Mouse (Mus musculus) cerebellum, adult 11-12 months (tissue): ENCODE measurements around the gene Msmo1.
A peak's percentile ranks its signal among the peaks of the same experiment; 100 is the strongest.

Experiments
- DNase-seq: peaks from one replicate; pipeline ENCODE4 v3.0.0; 2022

Msmo1 gene

GRCm38 (mm10) chr8:64733271-64733943, at the start of gene Msmo1:
Gene Msmo1 (minus strand): TSS chr8:64733792.
- peak; percentile 98 for DNase-seq

- DNase-seq, result no peak
These were observed 48.4 kb upstream of the Msmo1 start for GRCm38 (mm10) chr8:64781947-64782346.

- no peak for DNase-seq
These were observed 44.3 kb upstream of the Msmo1 start for GRCm38 (mm10) chr8:64777925-64778324.

DNA sequence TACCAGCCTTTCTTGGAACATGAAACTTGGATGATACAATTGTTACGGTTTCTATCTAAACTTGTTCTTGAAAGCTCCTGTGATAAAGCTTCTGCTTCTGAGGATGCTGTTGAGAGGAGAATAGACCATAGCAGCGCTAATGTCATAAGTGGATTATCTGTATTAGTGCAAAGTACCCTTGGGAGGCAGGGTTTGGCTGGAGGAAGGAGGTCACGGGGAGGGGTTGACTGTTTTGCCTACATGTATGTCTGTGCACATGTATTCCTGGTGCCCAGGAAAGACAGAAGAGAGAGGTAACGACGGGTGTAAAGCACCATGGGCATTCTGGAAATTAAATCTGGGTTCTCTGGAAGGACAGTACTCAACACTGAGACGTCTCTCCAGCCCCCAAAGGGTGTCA, 40.5 kb upstream of the Msmo1 start:
- no peak for DNase-seq

GRCm38 (mm10) chr8:64770814-64771213, 37.2 kb upstream of the Msmo1 start:
- DNase-seq, result no peak

DNA sequence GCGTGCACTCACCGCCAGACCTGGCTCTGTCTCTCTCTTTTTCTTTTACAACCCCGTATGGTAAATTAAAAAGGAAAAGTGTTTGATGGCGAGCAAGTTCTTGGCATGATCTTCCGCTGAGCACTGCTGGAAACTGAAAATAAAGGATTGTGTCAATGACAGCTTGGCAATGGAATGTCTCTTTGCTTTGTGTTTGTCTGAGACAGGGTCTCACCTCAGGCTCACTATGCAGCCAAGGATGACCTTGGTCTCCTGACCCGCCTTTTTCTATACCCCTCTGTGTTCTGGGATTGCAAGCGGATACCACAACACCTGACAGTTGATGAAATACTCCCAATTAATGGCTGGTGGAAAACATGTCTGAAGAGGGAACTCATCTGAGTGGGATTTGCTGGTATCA, 36.0 kb upstream of the Msmo1 start:
- no peak for DNase-seq

GRCm38 (mm10) chr8:64768645-64769044, 35.1 kb upstream of the Msmo1 start:
- no peak for DNase-seq

- DNase-seq, result peak; percentile 30
These were observed 33.5 kb upstream of the Msmo1 start for GRCm38 (mm10) chr8:64767047-64767446.

DNA sequence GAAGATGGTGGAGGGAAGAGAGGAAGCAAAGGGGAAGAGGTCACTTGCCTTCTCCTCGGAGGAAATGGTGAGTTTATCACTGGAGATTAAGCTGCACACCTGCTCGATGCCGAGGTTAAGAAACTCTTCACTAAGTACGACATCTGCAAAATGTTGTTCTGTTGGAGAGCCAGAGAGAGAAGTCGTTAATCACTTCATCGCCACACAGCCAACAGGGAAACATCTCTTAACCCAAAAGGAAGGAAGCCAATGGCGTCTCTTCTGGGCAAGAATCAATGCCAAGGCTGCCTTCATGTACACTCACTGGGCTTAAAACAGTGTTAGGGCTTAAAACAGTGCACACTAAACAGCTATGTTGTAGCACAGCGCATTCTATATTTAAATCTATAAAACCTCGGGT, 30.5 kb upstream of the Msmo1 start:
- no peak for DNase-seq

DNA sequence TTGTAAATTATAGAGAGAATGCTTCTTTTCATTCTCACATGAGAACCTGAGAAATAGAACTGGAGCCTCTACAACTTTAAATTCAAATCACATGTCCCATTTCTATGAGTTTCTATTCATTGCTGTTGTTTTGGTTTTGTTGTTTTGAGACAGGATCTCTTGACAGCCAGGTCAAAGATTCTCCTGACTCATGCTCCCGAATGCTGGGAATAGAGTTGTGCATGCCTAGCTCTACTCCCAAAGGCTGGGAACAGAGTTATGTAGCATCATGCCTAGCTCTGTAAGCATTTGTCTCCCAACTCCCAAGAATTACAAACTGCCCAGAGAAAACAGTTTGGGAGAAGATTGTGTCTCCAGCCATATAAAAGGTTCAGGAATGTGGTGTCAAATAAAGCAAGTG, 29.2 kb upstream of the Msmo1 start:
- no peak for DNase-seq

DNA sequence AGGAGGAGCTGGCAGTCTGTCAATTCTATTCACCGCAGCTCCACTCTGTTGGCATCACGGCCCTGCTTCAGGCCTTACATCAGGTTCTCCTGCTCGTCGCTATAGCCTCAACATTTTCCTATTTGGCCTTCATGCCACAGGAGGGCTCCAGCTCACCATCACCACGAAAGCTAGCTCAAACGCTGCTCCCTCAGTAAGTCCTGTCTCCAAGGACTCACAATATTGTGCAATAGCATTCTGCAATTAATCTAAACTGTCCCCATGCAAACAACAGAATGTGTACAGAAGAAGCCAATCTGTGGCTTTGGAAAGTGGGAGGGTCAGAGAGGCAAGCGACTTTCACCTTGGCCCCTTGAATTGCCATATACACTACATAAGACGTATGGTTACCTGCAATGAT, 27.8 kb upstream of the Msmo1 start:
- DNase-seq, result peak; percentile 48

DNA sequence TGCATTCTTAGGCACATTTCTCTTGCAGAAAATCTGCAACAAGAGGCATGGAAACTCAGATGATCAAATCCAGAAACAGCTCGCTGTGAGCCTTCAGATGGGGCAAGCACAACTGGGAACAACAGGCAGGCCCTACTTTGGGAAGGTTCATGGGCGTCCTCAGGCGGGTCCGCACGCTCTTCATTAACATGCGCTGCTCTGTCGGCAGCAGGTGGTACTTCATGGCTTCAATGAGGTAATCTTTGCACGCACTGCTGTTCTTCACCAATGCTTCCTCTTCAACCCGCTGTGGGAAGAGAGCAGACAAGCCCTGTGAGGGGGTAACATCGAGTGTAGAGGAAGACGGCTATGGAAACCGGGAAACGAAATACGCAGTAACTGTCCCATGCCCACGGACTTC, 24.4 kb upstream of the Msmo1 start:
- no peak for DNase-seq

GRCm38 (mm10) chr8:64746215-64747058, 12.8 kb upstream of the Msmo1 start:
- DNase-seq, result no peak

DNA sequence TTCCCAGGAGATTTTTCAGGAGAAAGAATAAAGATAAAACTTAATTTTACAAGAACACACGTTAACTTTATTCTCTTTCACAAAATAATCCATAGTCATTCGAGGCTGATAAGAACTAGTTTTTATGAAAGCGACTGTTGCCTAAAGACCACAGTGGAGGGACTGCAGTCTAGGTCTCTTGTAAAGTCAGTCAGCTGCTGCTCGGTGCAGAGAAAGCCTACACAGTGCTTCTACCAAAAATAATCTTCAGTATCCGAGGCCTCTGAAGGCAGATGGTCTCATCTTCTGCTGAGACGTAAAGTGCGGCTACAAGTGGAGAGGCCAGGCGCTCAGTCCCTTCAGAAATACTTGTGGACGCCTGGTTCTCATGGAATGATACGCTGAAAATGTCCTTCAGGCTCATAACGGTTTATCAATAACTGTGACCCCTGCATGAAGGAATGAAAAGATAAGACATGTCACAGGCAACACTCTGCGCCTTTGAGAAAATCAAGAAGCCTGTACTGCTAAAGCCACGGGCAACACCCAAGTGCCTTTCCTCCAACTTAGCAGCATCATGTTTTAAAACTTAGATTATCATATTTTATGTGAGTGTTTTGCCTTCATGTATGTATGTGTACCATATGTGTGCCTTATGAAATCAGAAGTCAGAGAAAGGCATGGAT, 7.1 kb upstream of the Msmo1 start:
- DNase-seq, result no peak

DNA sequence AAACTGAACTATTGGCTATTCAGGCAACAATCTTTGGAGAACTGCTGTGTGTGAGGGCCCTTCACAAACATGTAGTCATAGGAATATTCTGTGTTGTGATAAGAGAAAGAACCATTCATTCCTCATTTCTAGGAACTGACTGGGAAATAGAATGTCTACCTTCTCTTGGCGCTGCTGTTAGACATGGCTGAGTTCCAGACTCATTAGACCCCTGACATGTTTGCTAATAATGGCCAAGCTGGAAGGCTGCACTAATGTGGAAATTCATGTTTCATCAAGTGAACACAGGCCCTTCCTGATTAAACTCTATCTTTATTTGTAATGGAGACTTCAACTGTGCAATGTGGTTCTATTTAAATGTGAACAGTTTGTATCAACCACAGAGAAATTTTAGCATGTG, 5.3 kb upstream of the Msmo1 start:
- no peak for DNase-seq

DNA sequence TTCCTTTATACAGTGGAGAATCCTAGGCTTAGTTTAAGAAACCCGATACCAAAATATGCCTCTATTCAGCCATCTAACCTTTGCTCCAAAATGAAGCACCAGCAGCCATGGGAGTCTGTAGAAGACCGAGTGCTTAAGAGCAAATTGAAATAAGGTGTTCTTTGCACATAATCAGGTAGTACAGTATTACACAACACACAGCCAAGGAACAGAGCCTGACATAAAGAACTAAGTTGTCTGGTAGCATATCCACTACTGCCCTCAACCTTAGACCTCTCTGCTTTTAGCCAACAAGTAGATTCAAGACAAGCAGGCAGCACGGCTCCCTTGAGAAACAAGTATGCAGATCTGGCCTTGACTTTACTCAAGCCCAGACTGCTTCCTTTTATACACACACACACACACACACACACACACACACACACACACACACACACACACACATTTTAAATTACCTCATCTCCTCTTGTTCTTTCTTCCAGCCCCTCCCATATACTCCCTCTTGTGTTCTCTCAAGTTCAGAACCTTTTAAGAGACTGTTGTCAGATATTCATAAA, 3.3 kb upstream of the Msmo1 start:
- no peak for DNase-seq

DNA sequence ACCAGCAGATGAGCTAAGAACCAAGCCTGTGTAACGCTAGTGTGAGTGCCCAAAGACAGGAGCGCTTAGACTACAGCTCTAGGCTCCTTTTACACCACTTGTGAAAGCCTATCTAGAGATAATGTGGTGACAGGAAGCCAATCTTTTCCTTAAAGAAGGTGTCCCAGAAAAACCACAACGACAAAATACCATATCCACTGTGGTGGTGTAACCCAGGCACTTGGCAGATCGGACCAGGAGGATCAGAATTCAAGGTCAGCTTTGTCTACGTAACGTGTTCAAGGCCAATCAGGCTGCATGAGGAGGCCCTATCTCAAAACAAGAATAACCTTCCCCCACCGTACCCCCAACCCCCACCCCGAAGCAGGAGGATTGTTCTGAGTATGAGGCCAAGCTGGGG, 1.6 kb upstream of the Msmo1 start:
- DNase-seq, result no peak

DNA sequence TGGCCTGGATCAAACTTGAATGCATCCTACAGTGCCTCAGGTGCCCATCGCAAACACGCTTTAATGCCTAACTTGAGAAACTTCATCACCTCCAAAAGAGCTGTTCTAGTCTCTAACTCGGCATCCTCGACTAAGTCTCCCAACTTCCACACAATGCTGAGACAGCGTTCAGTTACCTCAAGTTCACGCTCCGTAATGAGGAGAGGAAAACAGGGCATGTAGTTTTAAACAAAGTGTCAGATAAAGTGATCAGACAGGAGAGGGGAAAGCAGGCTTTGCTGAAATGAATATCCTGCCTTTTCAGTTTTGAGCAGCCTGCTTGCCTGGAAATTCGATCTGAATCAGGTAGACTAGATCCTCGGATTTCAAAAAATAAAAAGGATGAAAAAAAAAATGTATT, 996 bp downstream of the Msmo1 start:
- DNase-seq, result no peak

- DNase-seq, result no peak
These were observed 5.4 kb downstream of the Msmo1 start for GRCm38 (mm10) chr8:64728156-64728555.

DNA sequence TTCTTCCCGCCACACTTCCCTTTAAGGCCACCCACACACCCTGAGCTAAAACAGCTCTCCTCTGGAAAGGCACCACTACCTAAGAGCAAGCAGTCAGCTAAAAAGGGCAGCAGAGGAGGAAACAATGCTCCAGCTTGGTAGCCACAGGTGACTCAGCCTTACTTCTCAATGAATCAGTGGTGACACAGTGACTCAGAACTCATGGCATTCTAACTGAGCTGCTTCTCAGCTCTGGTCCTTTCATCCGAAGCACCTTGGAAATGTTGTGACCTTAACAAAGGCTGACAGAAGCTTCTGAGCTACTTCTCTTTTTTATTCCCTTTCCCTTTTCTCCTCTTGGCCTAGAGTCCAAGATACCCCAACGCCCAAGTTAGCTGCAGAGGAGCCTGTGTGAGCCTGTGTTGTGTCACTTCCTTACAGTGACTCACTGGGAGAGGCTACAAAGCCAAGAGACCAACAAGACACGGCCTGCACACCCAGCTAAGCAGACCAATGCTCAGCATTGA, 7.3 kb downstream of the Msmo1 start:
- DNase-seq, result no peak

- DNase-seq, result no peak
These were observed 10.4 kb downstream of the Msmo1 start for GRCm38 (mm10) chr8:64723206-64723605.

DNA sequence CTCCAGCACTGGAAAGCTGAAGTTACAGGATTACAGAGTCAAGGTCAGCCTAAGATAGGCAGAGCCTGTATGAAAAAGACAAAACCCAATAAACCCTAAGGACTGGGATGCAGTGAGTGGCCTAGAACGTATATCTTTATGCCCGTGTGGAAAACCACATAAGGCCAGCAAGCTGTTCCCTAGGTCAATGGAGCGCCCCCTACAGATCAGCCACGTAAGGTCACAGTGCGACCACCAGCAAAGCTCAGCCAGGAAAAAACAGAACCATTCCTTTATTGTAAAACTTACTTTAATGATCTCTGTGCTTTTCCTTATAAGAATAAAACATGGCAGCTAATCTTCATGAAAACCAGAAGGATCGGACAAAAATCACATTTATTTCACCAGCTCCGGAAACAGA, 15.7 kb downstream of the Msmo1 start:
- DNase-seq, result no peak

DNA sequence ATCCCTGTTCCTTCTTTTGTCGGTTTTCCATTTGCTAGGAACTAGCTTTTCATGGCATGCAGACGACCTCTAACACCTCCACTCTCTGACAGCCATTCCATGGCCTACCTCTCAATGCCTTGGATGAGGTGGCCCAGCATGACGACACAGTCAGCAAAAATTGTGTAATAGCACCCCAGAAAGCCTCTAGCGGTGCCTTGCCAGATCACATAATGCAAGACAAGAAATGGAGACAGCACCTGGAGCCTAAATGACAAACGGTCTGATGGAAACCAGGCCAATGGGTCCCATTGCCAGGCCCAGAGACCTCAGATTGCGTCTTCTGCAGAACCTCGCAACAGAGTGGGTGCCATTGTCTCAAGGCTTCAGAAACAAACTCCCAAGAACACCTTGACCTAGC, 21.1 kb downstream of the Msmo1 start:
- no peak for DNase-seq

- DNase-seq, result no peak
These were observed 22.0 kb downstream of the Msmo1 start for GRCm38 (mm10) chr8:64711544-64711943.
